Mouse (Mus musculus): Measurements from ENCODE around the gene Tbce. TPM values are rescaled to one million over a fixed set of nuclear protein-coding genes. Genes with fewer than 3 reads are reported as not detected.
"Not testable (repeated sequence)": the region's sequence is repeated elsewhere in the genome, so short reads cannot be mapped to it uniquely, and the experiment has no call there.

Tbce gene
- total and polyA plus RNA-seq, 2 experiments from 2014 or later: 83.0 to 109 TPM

- no peaks in the 10 kb centered on the region for H3K27me3 ChIP-seq (ENCODE audit: insufficient read depth, low read length)
- H3K9ac ChIP-seq: no peak overlapping the region
- 48% methylated on average over 2 of the region's 2 CpGs for WGBS
- ATAC-seq (no peak), DNase-seq (no peak)
- no peaks in the 10 kb centered on the region for H3K9me3 ChIP-seq (ENCODE audit: low read length)
- no peak overlapping the region for H3K4me2 ChIP-seq (ENCODE audit: low read depth)
- no peak overlapping the region for H3K4me3 ChIP-seq (ENCODE audit: low read depth, low read length)
- H3K27ac ChIP-seq (ENCODE audit: low read depth, low read length): no peak overlapping the region
- peaks cover 71% of the 10 kb centered on the region for H3K36me3 ChIP-seq (ENCODE audit: insufficient read depth)
- TF ChIP-seq CTCF (IDR thresholded peaks at IDR 0.05; ENCODE audit: low read depth): no peak
- H3K4me1 ChIP-seq (ENCODE audit: insufficient read depth): no peaks in the 10 kb centered on the region
These were observed 36.7 kb downstream of the Tbce start for GRCm38 (mm10) chr13:14002706-14003105.

- WGBS: 91% methylated on average over 5 of the region's 5 CpGs
- Histone ChIP-seq H3K9ac (no peak overlapping the region), H3K4me2 (ENCODE audit: low read depth) (no peak overlapping the region), H3K9me3 (ENCODE audit: low read length) (no peaks in the 10 kb centered on the region), H3K4me3 (ENCODE audit: low read depth, low read length) (no peak overlapping the region), H3K4me1 (ENCODE audit: insufficient read depth) (no peaks in the 10 kb centered on the region), H3K36me3 (ENCODE audit: insufficient read depth) (peaks cover 81% of the 10 kb centered on the region), H3K27me3 (ENCODE audit: insufficient read depth, low read length) (no peaks in the 10 kb centered on the region), H3K27ac (ENCODE audit: low read depth, low read length) (no peak overlapping the region)
- DNase-seq (no peak), ATAC-seq (no peak)
- TF ChIP-seq CTCF (IDR thresholded peaks at IDR 0.05; ENCODE audit: low read depth): no peak
These were observed 42.0 kb downstream of the Tbce start for GRCm38 (mm10) chr13:13997476-13997875.

GRCm38 (mm10) chr13:13995046-13995445 lies 44.4 kb downstream of the Tbce start:
- Histone ChIP-seq H3K27me3 (ENCODE audit: insufficient read depth, low read length) (no peaks in the 10 kb centered on the region), H3K9ac (no peak overlapping the region), H3K9me3 (ENCODE audit: low read length) (no peaks in the 10 kb centered on the region), H3K27ac (ENCODE audit: low read depth, low read length) (no peak overlapping the region), H3K4me1 (ENCODE audit: insufficient read depth) (no peaks in the 10 kb centered on the region), H3K4me3 (ENCODE audit: low read depth, low read length) (no peak overlapping the region), H3K36me3 (ENCODE audit: insufficient read depth) (peaks cover 67% of the 10 kb centered on the region), H3K4me2 (ENCODE audit: low read depth) (no peak overlapping the region)
- 96% methylated on average over 5 of the region's 5 CpGs for WGBS
- ATAC-seq (no peak), DNase-seq (no peak)
- no peak for TF ChIP-seq CTCF (IDR thresholded peaks at IDR 0.05; ENCODE audit: low read depth)

- DNase-seq: no peak
- H3K27me3 ChIP-seq (ENCODE audit: insufficient read depth, low read length): no peaks in the 10 kb centered on the region
- TF ChIP-seq CTCF (IDR thresholded peaks at IDR 0.05; ENCODE audit: low read depth): no peak
- no peak overlapping the region for H3K27ac ChIP-seq (ENCODE audit: low read depth, low read length)
- no peak for ATAC-seq
- no peak overlapping the region for H3K4me2 ChIP-seq (ENCODE audit: low read depth)
- no peak overlapping the region for H3K9ac ChIP-seq
- no peak overlapping the region for H3K4me3 ChIP-seq (ENCODE audit: low read depth, low read length)
- no peaks in the 10 kb centered on the region for H3K4me1 ChIP-seq (ENCODE audit: insufficient read depth)
- H3K36me3 ChIP-seq (ENCODE audit: insufficient read depth): peaks cover 59% of the 10 kb centered on the region
- 74% methylated on average over 3 of the region's 3 CpGs for WGBS
- H3K9me3 ChIP-seq (ENCODE audit: low read length): no peaks in the 10 kb centered on the region
These were observed 46.4 kb downstream of the Tbce start for GRCm38 (mm10) chr13:13993041-13993440.

GRCm38 (mm10) chr13:13990391-13990790 lies 49.0 kb downstream of the Tbce start:
- TF ChIP-seq CTCF (IDR thresholded peaks at IDR 0.05; ENCODE audit: low read depth): no peak
- no peaks in the 10 kb centered on the region for H3K9me3 ChIP-seq (ENCODE audit: low read length)
- WGBS: 80% methylated on average over 2 of the region's 2 CpGs
- ATAC-seq: no peak
- no peak overlapping the region for H3K27ac ChIP-seq (ENCODE audit: low read depth, low read length)
- H3K36me3 ChIP-seq (ENCODE audit: insufficient read depth): peaks cover 43% of the 10 kb centered on the region
- H3K4me2 ChIP-seq (ENCODE audit: low read depth): no peak overlapping the region
- no peak overlapping the region for H3K4me3 ChIP-seq (ENCODE audit: low read depth, low read length)
- no peaks in the 10 kb centered on the region for H3K4me1 ChIP-seq (ENCODE audit: insufficient read depth)
- H3K9ac ChIP-seq: no peak overlapping the region
- DNase-seq: no peak
- no peaks in the 10 kb centered on the region for H3K27me3 ChIP-seq (ENCODE audit: insufficient read depth, low read length)

GRCm38 (mm10) chr13:13989135-13989534 lies 50.3 kb downstream of the Tbce start:
- Histone ChIP-seq H3K27ac (ENCODE audit: low read depth, low read length) (no peak overlapping the region), H3K4me3 (ENCODE audit: low read depth, low read length) (no peak overlapping the region), H3K9ac (no peak overlapping the region), H3K27me3 (ENCODE audit: insufficient read depth, low read length) (no peaks in the 10 kb centered on the region), H3K36me3 (ENCODE audit: insufficient read depth) (peaks cover 32% of the 10 kb centered on the region), H3K9me3 (ENCODE audit: low read length) (no peaks in the 10 kb centered on the region), H3K4me1 (ENCODE audit: insufficient read depth) (no peaks in the 10 kb centered on the region), H3K4me2 (ENCODE audit: low read depth) (no peak overlapping the region)
- TF ChIP-seq CTCF (IDR thresholded peaks at IDR 0.05; ENCODE audit: low read depth): no peak
- DNase-seq (no peak), ATAC-seq (no peak)
- WGBS: 95% methylated on average over 2 of the region's 2 CpGs

GRCm38 (mm10) chr13:13983523-13983922 lies 55.9 kb downstream of the Tbce start:
- DNase-seq (no peak), ATAC-seq (no peak)
- Histone ChIP-seq H3K4me3 (ENCODE audit: low read depth, low read length) (no peak overlapping the region), H3K27me3 (ENCODE audit: insufficient read depth, low read length) (no peaks in the 10 kb centered on the region), H3K4me1 (ENCODE audit: insufficient read depth) (no peaks in the 10 kb centered on the region), H3K27ac (ENCODE audit: low read depth, low read length) (no peak overlapping the region), H3K4me2 (ENCODE audit: low read depth) (no peak overlapping the region), H3K36me3 (ENCODE audit: insufficient read depth) (peaks cover 12% of the 10 kb centered on the region), H3K9me3 (ENCODE audit: low read length) (no peaks in the 10 kb centered on the region), H3K9ac (no peak overlapping the region)
- no peak for TF ChIP-seq CTCF (IDR thresholded peaks at IDR 0.05; ENCODE audit: low read depth)
- 83% methylated on average over 6 of the region's 6 CpGs for WGBS

- H3K9ac ChIP-seq; H3K9me3 ChIP-seq (ENCODE audit: low read length); H3K4me1 ChIP-seq (ENCODE audit: insufficient read depth); H3K27ac ChIP-seq (ENCODE audit: low read depth, low read length); H3K4me2 ChIP-seq (ENCODE audit: low read depth); H3K27me3 ChIP-seq (ENCODE audit: insufficient read depth, low read length); DNase-seq; H3K4me3 ChIP-seq (ENCODE audit: low read depth, low read length); H3K36me3 ChIP-seq (ENCODE audit: insufficient read depth); ATAC-seq: not testable (repeated sequence)
- WGBS: 87% methylated on average over 1 of the region's 1 CpGs
These were observed 57.6 kb downstream of the Tbce start for GRCm38 (mm10) chr13:13981842-13982241.

Measured in forebrain, postnatal 0 days (tissue).